Mouse (Mus musculus) mesoderm, embryonic 11.5 days (tissue): ENCODE measurements around the gene Cacna1e.

ENCODE experiments used
- DNase-seq: peaks from one replicate; pipeline ENCODE4 v3.0.0-alpha.2; 2012; ENCODE audit warnings: low read depth, low spot score

The Cacna1e gene

DNA sequence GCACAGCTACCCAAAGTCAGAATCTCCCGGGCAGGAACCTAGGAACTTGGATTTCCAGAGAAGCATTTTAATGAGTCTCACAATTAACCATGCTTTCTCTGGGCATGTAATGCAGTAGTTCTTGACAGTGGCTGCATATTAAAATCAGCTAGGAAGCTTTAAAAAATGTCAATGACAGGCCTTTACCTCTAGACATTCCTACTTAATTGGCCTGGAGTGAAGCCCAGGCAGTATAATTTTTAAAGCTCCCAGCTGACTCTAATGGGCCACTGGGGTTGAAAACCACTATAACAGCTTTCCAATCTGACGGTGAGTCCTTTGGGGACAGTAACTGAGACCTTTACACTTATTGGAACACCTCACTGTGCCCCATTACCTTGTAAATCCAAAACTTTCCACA, 251.4 kb downstream of the Cacna1e start:
- no peak for DNase-seq

- DNase-seq, result no peak
These were observed 261.3 kb downstream of the Cacna1e start for GRCm38 (mm10) chr1:154622666-154623653.

DNA sequence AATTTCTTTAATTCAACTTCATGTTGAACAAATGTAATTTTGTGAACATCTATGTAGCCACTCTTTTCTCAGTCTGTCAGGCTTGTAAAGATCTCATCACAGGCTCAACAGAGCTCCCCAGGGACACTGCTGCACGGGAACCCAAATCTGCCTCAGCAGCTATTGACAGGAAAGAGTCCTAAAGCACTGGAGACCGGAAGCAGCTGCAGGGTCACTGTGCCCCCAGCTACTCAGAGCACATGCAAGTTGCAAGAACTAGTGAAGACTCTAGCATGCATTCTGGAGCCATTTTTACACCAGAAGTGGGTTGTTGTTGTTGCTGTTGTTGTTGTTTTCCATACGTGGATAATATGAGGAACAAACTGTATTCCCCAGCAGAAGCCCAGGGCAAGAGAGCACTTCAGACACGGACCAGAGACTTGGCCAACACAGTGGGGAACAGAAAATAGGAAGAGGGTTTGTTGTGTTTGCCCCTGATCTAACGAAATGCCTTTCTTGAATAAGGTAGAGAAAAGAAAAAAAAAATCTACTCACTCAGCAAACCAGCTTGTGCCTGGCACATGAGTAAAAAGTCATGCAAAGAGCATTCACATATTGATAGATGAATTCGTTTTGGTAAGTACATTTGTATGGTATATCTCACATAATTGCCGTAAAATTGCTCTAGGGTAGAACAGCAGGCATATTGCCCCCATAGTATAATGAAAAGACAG, 266.4 kb downstream of the Cacna1e start:
- peak; percentile 47 for DNase-seq

DNA sequence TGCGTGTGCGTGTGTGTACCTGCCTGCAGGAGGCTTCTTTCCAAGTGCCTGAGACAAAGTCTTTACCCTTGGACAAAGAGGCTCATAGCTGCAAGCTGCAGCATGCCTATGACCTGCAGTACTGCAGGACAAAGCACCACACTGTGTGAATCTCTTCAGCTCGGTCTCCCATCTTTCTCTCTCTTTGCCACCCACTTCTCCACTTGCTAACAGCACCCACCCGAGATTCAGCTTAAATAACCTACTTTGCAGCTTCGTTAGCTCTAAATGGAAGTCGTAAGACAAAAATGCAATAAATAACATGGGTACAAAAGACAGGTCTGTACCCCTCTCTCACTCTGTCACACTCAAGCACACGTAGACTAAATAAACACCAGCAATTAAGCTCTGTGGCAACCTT, 268.5 kb downstream of the Cacna1e start:
- no peak for DNase-seq

DNA sequence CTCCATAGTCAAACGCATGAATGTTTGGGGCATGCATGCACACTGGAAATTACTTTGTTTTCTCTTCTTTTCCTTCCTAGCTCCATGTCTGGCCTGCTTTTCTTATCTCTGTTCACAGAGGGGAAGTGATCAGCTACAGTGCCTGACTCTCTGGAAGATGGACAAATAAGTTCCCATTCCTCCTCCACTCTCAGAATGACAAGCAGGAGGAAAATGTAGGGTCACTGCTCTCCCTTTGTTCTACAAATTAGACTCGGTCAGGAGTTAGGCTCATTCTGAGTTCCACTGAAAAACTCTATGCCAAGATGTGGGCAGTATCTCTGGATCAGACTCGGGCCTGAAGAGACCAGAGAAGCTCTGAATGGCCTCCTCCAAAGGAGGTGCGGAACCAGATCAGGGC, 275.8 kb downstream of the Cacna1e start:
- DNase-seq, result no peak

DNA sequence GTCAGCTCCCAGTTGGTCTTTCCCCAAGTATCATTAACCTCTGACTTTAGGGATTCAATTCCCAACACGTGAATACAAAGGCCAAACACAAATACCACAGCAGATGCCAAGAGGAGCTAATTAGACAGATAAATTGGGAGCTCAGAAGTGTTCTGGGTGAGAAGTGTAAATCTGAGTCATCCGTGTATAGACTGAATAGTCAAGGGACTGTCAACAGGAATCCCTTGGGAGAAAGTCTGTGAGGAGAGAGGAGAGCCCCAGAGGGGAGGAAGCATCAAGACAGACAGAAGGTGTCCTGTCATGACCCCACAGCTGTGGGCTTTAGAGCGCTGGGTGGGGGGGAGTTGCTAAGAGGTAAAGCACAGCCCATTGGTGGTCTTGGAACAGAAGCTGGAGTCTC, 276.9 kb downstream of the Cacna1e start:
- no peak for DNase-seq

DNA sequence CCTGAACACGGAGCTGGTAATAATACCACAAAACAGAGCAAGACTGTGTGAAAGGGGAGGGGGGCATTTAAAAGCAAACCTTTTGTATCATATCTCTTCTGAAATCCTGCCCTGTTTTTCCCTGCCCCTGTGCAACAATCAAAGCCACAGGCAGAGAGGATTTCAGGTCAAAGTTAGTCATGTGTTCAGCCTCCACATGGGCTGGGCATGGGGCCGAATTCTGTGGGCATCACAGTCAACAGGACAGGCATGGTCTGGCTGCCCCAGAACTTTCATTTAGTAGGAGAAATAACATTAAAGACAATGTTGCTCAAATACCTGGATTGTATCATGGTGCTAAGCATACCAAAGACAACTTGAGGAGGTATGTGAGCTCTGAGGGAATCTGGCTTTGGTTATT, 278.7 kb downstream of the Cacna1e start:
- no peak for DNase-seq

DNA sequence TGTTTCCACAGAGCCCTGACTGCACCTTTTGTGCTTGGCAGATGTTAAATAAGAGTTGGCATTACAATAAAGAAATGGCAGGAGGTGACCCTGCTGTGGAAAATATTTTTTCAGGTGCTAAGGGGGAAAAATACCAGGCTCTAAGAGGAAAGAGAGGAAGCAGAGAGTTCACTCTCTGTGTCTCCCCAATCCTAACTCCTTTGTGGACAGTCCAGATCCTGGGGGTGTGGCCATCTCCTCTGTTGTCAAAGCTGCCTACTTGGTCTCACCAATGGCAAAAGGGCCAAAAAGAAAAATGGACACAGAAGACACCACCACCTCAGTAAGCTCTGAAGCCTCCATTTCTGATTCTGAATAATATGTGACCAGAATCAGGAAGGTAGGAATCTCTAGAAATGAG, 280.5 kb downstream of the Cacna1e start:
- DNase-seq, result no peak

DNA sequence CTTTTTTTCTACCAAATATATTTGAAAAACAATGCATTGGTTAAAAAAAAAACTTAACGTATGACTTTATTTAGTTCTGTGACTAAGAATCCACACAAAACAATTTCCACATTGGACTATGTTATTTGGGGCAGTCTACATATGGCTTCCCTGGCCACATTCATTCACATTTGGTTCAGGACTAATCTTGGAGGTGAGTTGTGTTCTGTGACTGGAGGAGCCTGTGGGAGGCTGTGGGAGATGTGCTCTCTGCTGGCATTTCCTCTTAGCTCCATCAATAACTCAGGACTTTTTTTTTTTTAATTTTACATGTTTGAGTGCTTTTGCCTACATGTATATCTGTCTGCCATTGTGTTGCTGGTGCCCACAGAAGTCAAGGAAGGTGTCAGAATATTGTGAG, 281.8 kb downstream of the Cacna1e start:
- DNase-seq, result no peak

GRCm38 (mm10) chr1:154582516-154582915, 301.8 kb downstream of the Cacna1e start:
- no peak for DNase-seq

- no peak for DNase-seq
These were observed 304.4 kb downstream of the Cacna1e start for GRCm38 (mm10) chr1:154579929-154580328.

- DNase-seq, result no peak
These were observed 305.6 kb downstream of the Cacna1e start for GRCm38 (mm10) chr1:154578748-154579147.

GRCm38 (mm10) chr1:154576418-154576817, 307.9 kb downstream of the Cacna1e start:
- DNase-seq, result no peak

DNA sequence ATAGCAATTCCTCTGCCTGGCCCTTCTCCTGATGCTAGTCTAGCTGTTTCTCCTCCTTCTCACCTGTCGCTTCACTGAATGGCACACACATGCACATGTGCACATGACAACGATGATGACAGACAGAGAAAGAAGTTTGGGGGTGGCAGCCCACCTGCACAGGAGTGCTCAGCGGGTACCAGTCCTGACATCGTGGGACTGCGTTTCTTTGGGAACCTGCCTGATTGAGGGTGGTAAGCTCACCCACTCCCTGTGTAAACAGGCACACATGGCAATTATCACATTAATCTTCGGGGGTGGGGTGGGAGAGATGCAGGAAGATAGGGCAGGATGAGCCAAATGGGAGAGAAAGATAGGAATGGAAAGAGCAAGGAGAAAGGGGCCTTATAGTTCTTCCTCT, 318.3 kb downstream of the Cacna1e start:
- DNase-seq, result no peak

- peak; percentile 35 for DNase-seq
These were observed 328.5 kb downstream of the Cacna1e start for GRCm38 (mm10) chr1:154555811-154556210.

DNA sequence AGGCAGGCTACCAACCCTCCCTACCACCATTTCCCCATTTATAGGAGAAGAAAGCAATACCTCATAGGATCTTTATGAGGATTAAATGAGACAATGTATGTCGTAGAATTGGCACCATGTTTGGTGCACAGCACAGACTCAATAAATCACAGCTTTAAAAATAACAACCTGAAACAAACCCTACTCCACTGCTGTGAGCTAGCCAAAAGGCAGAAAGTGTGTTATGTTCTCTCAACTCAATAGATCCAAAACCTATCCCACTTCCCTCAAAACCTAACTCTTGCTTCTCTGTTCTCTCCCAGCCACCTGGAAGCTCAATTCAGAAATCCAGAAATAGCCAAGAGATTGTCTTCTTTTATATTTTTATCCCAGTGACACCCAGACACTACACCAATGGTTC, 331.2 kb downstream of the Cacna1e start:
- no peak for DNase-seq

DNA sequence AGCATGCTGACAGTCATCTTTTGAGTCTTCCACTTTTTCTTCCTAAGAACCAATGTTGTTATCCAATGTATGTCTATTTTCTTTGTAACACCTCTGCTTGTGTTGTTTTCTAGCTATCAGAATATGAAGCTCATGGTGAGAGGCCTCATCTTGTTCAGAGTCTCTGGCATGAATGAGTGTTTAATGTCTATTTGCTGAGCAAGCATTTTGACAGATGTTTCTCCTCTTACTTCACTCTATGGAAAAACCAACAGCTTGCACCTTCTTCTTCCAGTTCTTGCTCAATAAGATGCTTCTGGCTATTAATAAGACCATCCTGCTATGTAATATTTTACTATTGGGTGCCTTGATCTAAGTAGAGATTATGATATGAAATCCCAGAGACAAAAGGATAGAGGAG, 346.9 kb downstream of the Cacna1e start:
- DNase-seq, result no peak

DNA sequence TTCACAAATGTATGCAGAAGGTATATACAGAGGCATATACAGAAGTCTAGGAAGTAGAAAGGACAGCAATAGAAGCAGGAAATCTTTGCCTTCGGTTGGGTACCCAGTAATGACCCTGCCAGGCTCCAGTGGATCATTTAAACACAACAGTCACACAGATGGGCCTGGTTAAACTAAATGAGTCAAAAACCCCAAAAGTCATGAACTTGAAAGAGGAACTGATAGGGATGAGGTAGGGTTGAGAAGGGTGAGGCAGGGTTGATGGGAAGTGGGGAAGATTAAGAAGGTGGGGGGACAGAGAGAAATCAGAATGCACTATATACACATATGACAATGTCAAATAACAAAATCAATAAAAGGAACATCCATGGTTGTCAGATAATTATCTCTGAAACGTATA, 347.5 kb downstream of the Cacna1e start:
- DNase-seq, result no peak

DNA sequence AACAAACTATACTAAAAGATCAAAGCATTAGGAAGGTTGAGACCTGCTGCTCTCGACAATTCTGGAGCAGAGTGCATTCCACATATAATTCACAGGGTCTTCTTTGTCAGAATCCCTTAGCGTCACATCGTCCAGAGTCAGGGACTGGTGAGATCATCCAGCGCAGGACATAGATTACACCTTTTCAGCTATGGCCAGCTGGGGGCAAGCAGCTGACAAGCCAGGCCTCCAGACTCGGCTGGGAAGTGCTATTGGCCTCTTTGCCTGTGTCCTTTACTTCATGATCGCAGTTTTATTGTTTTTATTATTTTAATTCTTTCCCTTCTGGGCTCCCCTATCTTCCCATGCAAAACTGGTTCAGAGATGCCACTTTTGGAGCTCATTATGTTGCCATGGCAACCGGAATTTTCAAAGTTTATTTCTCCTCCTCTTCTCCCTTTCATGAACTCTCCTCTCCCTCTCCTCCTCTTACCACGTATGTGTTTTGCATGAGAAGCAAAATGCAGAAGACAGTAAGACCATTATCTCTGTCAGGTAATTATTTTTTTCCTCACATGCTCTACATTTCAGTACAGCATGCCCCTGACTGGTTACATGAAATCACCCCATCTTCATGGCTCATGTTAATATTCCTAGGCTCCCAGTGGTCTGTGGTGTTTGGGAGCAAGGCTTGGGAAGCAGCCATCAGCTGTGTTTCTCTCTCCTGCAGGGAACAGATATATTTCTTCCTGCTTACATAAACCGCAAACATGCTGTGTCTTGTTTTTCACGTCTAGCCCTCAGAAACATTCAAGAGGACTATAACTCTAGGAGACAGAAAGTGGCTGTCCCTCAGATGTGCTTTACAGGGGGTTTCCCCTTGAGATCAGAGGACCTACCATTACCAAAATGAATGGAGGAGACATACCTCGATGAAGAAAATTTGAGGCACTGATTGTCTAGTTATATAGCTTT, 351.0 kb downstream of the Cacna1e start:
- DNase-seq, result peak; percentile 12

DNA sequence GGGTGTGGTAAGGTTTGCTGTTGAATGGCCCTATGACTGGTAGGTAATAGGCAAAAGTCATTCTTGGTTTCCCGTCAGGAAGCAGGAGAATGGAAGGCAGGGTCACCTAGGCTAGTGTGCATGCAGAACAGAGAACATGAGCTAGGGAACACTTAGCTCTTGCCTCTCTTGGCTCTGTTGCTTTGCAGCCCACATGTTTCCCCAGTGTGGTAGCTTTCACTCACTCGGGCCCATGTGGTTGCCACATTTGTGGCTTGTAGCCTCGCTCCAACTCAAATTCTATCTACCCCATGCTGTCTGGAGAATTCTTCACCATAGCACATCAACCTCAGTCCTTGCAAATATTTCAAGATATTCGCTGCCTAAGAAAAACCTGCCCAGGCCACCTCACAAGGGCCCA, 354.6 kb downstream of the Cacna1e start:
- no peak for DNase-seq

DNA sequence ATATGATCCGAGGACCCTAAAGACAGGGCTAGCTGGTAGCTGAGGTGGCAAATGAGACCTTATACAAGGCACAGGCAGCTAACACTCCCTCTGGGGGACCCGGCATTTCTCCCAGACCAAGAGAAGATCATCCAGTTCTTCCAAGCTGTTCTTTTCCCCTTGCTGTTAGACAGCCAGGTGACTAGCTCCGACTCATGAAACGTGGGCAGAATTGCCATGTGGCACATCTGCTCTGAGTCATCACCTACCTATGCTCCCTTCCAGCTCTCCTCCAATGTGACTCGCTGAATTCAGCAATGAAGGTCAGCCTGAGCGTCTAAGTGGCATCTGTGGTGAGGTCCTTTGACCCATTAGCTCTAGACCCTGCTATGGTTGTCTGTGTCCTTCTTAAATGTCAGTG, 355.5 kb downstream of the Cacna1e start:
- DNase-seq, result no peak

- DNase-seq, result no peak
These were observed 363.6 kb downstream of the Cacna1e start for GRCm38 (mm10) chr1:154520715-154521114.
